Mouse (Mus musculus) left cerebral cortex, postnatal 4 days (tissue): ENCODE results near the gene Plb1. TPM values are rescaled to one million over a fixed set of nuclear protein-coding genes. Genes with fewer than 3 reads are reported as not detected.

Experiments used
- DNase-seq: peaks from one replicate; pipeline ENCODE4 v3.0.0-alpha.2; 2022
- intact Hi-C: fragments of 180-260 bp; cut with DNase I; formaldehyde crosslinking; loops from one replicate; pipeline ENCODE4 v1.15.1; 2025
- total RNA-seq, 2 experiments: library from RNA; stranded (reverse); gene quantifications; 2 replicates each; pipeline ENCODE4 v1.2.3; 2021

Gene Plb1
- total RNA-seq, 2 experiments from 2014 or later: 0.90 to 1.5 TPM

- peak; percentile 13 for DNase-seq
- intact Hi-C loops: no loop called here
Measured at GRCm38 (mm10) chr5:32243286-32243885, 10.9 kb downstream of the Plb1 start.

GRCm38 (mm10) chr5:32245385-32245784, 12.9 kb downstream of the Plb1 start:
- intact Hi-C loops: no loop called here
- no peak for DNase-seq

GRCm38 (mm10) chr5:32260751-32261150, 28.2 kb downstream of the Plb1 start:
- no peak for DNase-seq
- intact Hi-C loops: no loop called here

- intact Hi-C loops: no loop called here
- DNase-seq: peak; percentile 30
Measured at GRCm38 (mm10) chr5:32261251-32261650, 28.7 kb downstream of the Plb1 start.

- intact Hi-C loops: no loop called here
- DNase-seq: no peak
Measured at GRCm38 (mm10) chr5:32262534-32262933, 30.0 kb downstream of the Plb1 start.

GRCm38 (mm10) chr5:32272502-32272901, 40.0 kb downstream of the Plb1 start:
- peak; percentile 21 for DNase-seq
- intact Hi-C loops: no loop called here

GRCm38 (mm10) chr5:32278000-32278694, 45.6 kb downstream of the Plb1 start:
- intact Hi-C loops: no loop called here
- no peak for DNase-seq

- DNase-seq: no peak
- intact Hi-C loops: no loop called here
Measured at GRCm38 (mm10) chr5:32280066-32280465, 47.6 kb downstream of the Plb1 start.

GRCm38 (mm10) chr5:32282345-32282744, 49.8 kb downstream of the Plb1 start:
- DNase-seq: no peak
- intact Hi-C loops: no loop called here

- intact Hi-C loops: no loop called here
Measured at GRCm38 (mm10) chr5:32283457-32283856, 50.9 kb downstream of the Plb1 start.

GRCm38 (mm10) chr5:32286315-32286714, 53.8 kb downstream of the Plb1 start:
- intact Hi-C loops: no loop called here

More at GRCm38 (mm10) chr5:32283457-32283856, 50.9 kb downstream of the Plb1 start:
- no peak for DNase-seq

GRCm38 (mm10) chr5:32288021-32288420, 55.5 kb downstream of the Plb1 start:
- intact Hi-C loops: no loop called here
- DNase-seq: peak; percentile 72

More at GRCm38 (mm10) chr5:32286315-32286714, 53.8 kb downstream of the Plb1 start:
- DNase-seq: no peak

- intact Hi-C loops: no loop called here
- no peak for DNase-seq
Measured at GRCm38 (mm10) chr5:32291316-32291715, 58.8 kb downstream of the Plb1 start.

GRCm38 (mm10) chr5:32302991-32303921, 70.7 kb downstream of the Plb1 start:
- intact Hi-C loops: loop anchor here (10.0 kb wide), 1 partner anchor 738 kb away; no protein-coding TSS in a partner anchor
- peak; percentile 76 for DNase-seq

- no peak for DNase-seq
Measured at GRCm38 (mm10) chr5:32307106-32307505, 74.6 kb downstream of the Plb1 start.

GRCm38 (mm10) chr5:32308647-32309046, 76.1 kb downstream of the Plb1 start:
- no peak for DNase-seq
- intact Hi-C loops: loop anchor here (10.0 kb wide), 1 partner anchor 744 kb away; no protein-coding TSS in a partner anchor

More at GRCm38 (mm10) chr5:32307106-32307505, 74.6 kb downstream of the Plb1 start:
- intact Hi-C loops: loop anchor here (10.0 kb wide), 1 partner anchor 742 kb away; no protein-coding TSS in a partner anchor

- no peak for DNase-seq
Measured at GRCm38 (mm10) chr5:32309714-32310113, 77.2 kb downstream of the Plb1 start.

GRCm38 (mm10) chr5:32310802-32311201, 78.3 kb downstream of the Plb1 start:
- no peak for DNase-seq
- intact Hi-C loops: no loop called here

More at GRCm38 (mm10) chr5:32309714-32310113, 77.2 kb downstream of the Plb1 start:
- intact Hi-C loops: loop anchor here (10.0 kb wide), 1 partner anchor 745 kb away; no protein-coding TSS in a partner anchor

- intact Hi-C loops: no loop called here
- no peak for DNase-seq
Measured at GRCm38 (mm10) chr5:32311589-32312166, 79.2 kb downstream of the Plb1 start.

- no peak for DNase-seq
- intact Hi-C loops: no loop called here
Measured at GRCm38 (mm10) chr5:32313671-32314070, 81.2 kb downstream of the Plb1 start.
